Mouse (Mus musculus) liver, embryonic 14.5 days (tissue): Measurements from ENCODE around the gene Fnip2. TPM values are rescaled to one million over a fixed set of nuclear protein-coding genes. Genes with fewer than 3 reads are reported as not detected.
A peak's percentile ranks its signal among the peaks of the same experiment; 100 is the strongest.

ENCODE experiments used
- ATAC-seq: fragments of 200-750 bp; cut with Nextera tagmentation; 2 replicates; pipeline ENCODE4 v1.8.0; 2017; ENCODE audit warnings: moderate number of reproducible peaks, mild to moderate bottlenecking, moderate library complexity; ENCODE audit not compliant: insufficient read depth
- DNase-seq, 3 experiments: peaks; one replicate each; pipeline ENCODE4 v3.0.0-alpha.2; 2012 to 2013; ENCODE audit warnings: low read depth in 3 of 3, low spot score in 3 of 3
- H3K27ac ChIP-seq: fragments of 300-500 bp; sonication (generic); 2 replicates; pipeline ENCODE4 v1.5.1; 2014; ENCODE audit warnings: moderate library complexity, mild to moderate bottlenecking, control low read depth, inconsistent platforms
- H3K27me3 ChIP-seq: fragments of 300-500 bp; sonication (generic); 2 replicates; pipeline ENCODE4 v1.6.1; 2014; ENCODE audit warnings: mild to moderate bottlenecking, low read length, moderate library complexity; ENCODE audit not compliant: control insufficient read depth, insufficient read depth
- H3K36me3 ChIP-seq: fragments of 300-500 bp; sonication (generic); replicated peaks from 2 replicates; pipeline ENCODE4 v1.6.1; 2014; ENCODE audit warnings: low read depth; ENCODE audit not compliant: control insufficient read depth, insufficient read depth
- H3K4me1 ChIP-seq, 2 experiments: fragments of 200-500 bp in 1 of 2; fragments of 300-500 bp in 1 of 2; sonication (generic) in 1 of 2; replicated peaks; 2 replicates each; pipeline ENCODE4 v1.6.1; 2012 to 2014; ENCODE audit warnings: antibody characterized with exemption in 1 of 2, inconsistent platforms in 1 of 2, low read length in 1 of 2; ENCODE audit not compliant: control insufficient read depth in 2 of 2, insufficient read depth in 2 of 2
- H3K4me2 ChIP-seq: fragments of 300-500 bp; sonication (generic); 2 replicates; pipeline ENCODE4 v1.6.1; 2014; ENCODE audit warnings: low read depth, mild to moderate bottlenecking, control low read depth, moderate library complexity
- H3K4me3 ChIP-seq, 2 experiments: fragments of 200-500 bp in 1 of 2; fragments of 300-500 bp in 1 of 2; sonication (generic) in 1 of 2; 2 replicates each; pipeline ENCODE4 v1.5.1; 2012 to 2014; ENCODE audit warnings: low read depth in 2 of 2, low read length in 2 of 2, mild to moderate bottlenecking in 2 of 2, control low read depth in 1 of 2, inconsistent platforms in 1 of 2, moderate library complexity in 1 of 2; ENCODE audit not compliant: insufficient read depth in 1 of 2
- H3K9ac ChIP-seq: fragments of 300-500 bp; sonication (generic); replicated peaks from 2 replicates; pipeline ENCODE4 v1.6.1; 2014; ENCODE audit warnings: mild to moderate bottlenecking, control low read depth, moderate library complexity
- H3K9me3 ChIP-seq: fragments of 300-500 bp; sonication (generic); 2 replicates; pipeline ENCODE4 v1.6.1; 2016; ENCODE audit warnings: low read length, mixed read lengths; ENCODE audit not compliant: control insufficient read depth
- CTCF ChIP-seq: IDR thresholded peaks from 2 replicates; pipeline ENCODE4 v1.5.1; 2016; ENCODE audit warnings: antibody characterized with exemption, low read depth, control low read depth
- EP300 ChIP-seq: IDR thresholded peaks from 2 replicates; pipeline ENCODE4 v1.6.1; 2016; ENCODE audit warnings: antibody characterized with exemption, low read depth
- WGBS: fragments of 180-500 bp; shearing (Covaris S2); extraction: QIAGEN DNeasy Blood & Tissue Kit; methylation state at CpG from one replicate; pipeline ENCODE4 v1.1.7; 2014; ENCODE audit not compliant: insufficient replicate concordance; 5-methylcytosine and 5-hydroxymethylcytosine counted together
- polyA plus RNA-seq, 2 experiments: library from polyadenylated mRNA; depleted of rRNA in 1 of 2; stranded (reverse) in 1 of 2; unstranded in 1 of 2; fragments of >200 nt; fragmentation: Nextera tagmentation in 1 of 2; extraction: Ambion mirVana in 1 of 2; gene quantifications; 2 replicates each; pipeline versions ENCODE4 v1.2.1 to v1.2.3; 2012 to 2014

Gene Fnip2
- polyA plus RNA-seq, 2 experiments: 3.5 to 5.9 TPM

DNA sequence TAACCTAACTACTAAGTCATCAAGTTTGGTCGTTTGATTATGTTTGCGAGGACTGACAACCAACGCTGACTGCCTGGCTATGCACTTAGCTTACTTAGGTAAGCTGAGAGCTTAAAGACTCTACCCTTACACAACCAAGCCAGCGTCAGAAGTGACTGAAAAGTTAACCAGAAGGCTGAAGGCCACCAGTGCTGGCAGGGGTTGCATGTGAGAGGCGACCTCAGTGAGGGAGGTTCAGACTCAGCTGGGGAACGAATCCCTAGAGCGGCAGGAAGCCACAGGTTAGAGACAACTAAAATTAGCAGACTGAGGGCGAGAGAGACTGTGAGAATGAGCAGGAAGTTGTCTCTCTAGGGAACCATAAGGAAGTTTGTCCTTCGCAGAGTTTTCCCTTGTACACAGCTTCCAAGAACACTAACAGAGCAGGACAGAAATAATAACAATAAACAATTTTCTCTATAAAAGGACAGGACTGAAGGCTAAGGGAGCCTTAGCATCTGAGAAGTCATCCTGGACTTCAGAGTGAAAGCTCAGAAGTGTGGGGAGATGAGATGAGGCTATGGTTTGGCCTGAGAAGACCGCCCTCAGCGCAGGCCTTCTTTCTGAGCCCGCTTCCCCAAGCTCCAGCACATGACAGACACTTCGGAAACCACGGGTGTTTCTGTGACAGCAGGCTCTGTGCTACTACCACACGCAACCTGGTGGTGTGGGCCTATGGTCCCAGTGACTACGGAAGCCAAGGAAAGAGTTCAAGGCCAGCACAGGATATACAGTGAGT lies 83.1 kb downstream of the Fnip2 start:
- H3K4me3 ChIP-seq: no peak overlapping the region
- no peak overlapping the region for H3K9ac ChIP-seq
- no peaks in the 10 kb centered on the region for H3K9me3 ChIP-seq
- H3K4me1 ChIP-seq: no peaks in the 10 kb centered on the region; a peak in 1 of 4 replicates
- DNase-seq: no peak
- WGBS: 62% methylated on average over 16 of the region's 16 CpGs
- peaks cover 46% of the 10 kb centered on the region for H3K36me3 ChIP-seq
- no peak overlapping the region for H3K27ac ChIP-seq
- no peaks in the 10 kb centered on the region for H3K27me3 ChIP-seq
- TF ChIP-seq CTCF (no peak), EP300 (no peak)
- ATAC-seq: no peak
- no peak overlapping the region for H3K4me2 ChIP-seq

DNA sequence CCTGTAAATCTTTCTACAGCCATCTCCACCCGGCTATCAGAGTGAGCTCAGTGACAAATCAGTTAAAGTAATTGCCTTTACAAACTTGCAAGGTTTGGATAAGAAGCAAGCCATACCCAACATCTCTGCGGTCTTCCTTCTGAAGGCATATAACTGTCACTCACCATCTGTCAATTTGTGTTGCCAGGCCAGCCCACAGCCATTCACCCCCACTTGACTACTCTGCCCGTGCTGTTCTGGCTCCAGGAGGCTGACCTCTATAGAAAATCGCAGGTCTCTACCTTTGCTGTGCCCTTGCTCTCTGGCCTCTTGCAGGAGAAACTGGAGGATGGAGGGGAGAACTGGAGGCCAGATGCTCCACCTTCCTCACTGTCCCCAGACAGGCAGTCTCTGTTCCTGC lies 88.7 kb downstream of the Fnip2 start:
- H3K9me3 ChIP-seq: no peaks in the 10 kb centered on the region
- H3K27ac ChIP-seq: no peak overlapping the region
- no peaks in the 10 kb centered on the region for H3K27me3 ChIP-seq
- no peak overlapping the region for H3K4me3 ChIP-seq
- whole genome bisulfite sequencing: 37% methylated on average over 4 of the region's 4 CpGs
- no peak for TF ChIP-seq CTCF
- no peak for TF ChIP-seq EP300
- H3K36me3 ChIP-seq: peaks cover 54% of the 10 kb centered on the region
- no peak overlapping the region for H3K4me2 ChIP-seq
- H3K4me1 ChIP-seq: peaks cover 0 to 8% of the 10 kb centered on the region in 2 experiments; a peak in 3 of 4 replicates
- H3K9ac ChIP-seq: no peak overlapping the region
- DNase-seq: no peak
- ATAC-seq: peak; percentile 30; the same call in 1 of the 2 replicates

DNA sequence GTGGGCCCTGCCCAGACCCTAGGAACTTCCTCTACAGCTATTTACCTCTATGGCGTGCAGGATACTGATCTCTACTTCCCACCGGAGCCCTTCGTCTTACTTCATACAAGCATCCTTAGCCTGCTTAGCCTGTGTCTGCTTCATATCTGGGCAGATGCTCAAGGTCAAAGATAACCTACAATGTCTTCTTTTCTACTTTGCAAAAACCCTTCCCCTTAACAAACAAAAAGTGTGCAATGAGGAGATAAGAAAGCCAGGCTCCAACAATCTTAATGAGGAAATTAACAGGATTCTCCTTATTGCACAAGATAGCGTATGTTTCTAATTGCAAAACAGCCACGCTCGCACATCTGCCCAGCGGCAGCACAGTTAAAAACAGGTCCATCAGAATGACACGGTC lies 89.2 kb downstream of the Fnip2 start:
- DNase-seq (peak; percentile 20 to 36 (median 22)), ATAC-seq (peak; percentile 62)
- TF ChIP-seq CTCF: no peak
- peak; percentile 66 for TF ChIP-seq EP300
- Histone ChIP-seq H3K4me3 (no peak overlapping the region), H3K27ac (no peak overlapping the region), H3K27me3 (no peaks in the 10 kb centered on the region), H3K9ac (no peak overlapping the region), H3K36me3 (peaks cover 55% of the 10 kb centered on the region), H3K4me1 (peaks cover 0 to 8% of the 10 kb centered on the region in 2 experiments; a peak in 3 of 4 replicates), H3K9me3 (no peaks in the 10 kb centered on the region), H3K4me2 (no peak overlapping the region)
- 16% methylated on average over 8 of the region's 8 CpGs for WGBS

DNA sequence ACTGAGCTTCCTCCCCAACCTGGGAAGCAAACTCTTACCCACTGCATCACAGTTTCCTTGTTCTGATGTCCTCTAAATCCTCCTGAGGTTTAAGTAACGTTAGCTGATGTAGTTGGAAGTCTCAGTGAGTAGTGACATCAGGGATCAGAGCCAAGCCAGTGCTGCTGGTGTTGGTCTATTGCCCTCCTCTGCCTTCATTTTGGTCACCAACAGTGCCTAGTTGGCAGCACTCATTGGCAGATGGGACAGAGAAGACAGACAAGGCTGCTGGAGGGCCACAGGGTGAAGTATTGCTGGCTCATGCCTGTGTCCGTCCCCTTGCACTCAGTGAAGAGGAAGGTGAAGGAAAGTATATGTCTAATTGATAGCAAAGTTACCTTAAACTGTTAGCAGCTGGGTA lies 91.6 kb downstream of the Fnip2 start:
- Histone ChIP-seq H3K27me3 (no peaks in the 10 kb centered on the region), H3K27ac (no peak overlapping the region), H3K36me3 (peaks cover 45% of the 10 kb centered on the region), H3K4me3 (no peak overlapping the region), H3K9me3 (no peaks in the 10 kb centered on the region), H3K9ac (no peak overlapping the region), H3K4me2 (no peak overlapping the region), H3K4me1 (peaks cover 0 to 8% of the 10 kb centered on the region in 2 experiments; a peak in 3 of 4 replicates)
- no peak for DNase-seq
- ATAC-seq: no peak
- TF ChIP-seq EP300 (no peak), CTCF (no peak)
- WGBS: 76% methylated on average over 2 of the region's 2 CpGs

DNA sequence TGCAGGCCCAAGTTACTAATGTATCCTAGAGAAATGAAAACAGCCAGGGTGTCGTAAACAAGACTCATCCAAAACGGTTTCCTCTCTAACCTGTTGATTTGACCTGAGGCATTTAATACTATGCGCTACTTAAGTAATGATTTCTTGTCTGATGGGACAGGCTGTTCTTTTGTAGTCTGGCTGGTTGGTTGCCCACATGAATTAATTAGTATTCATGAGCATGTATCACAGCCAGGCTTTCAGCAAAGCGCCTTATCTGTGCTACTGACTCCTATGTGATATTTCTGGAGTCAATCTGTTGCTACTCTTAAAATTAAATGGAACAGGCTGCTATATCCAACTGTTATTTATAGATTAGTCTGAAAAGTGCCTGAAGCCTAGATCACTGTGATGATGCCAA lies 92.7 kb downstream of the Fnip2 start:
- Histone ChIP-seq H3K27me3 (no peaks in the 10 kb centered on the region), H3K4me3 (no peak overlapping the region), H3K9ac (no peak overlapping the region), H3K27ac (no peak overlapping the region), H3K9me3 (no peaks in the 10 kb centered on the region), H3K4me2 (no peak overlapping the region), H3K36me3 (peaks cover 38% of the 10 kb centered on the region), H3K4me1 (peaks cover 0 to 8% of the 10 kb centered on the region in 2 experiments; a peak in 3 of 4 replicates)
- DNase-seq: no peak
- 83% methylated on average over 4 of the region's 4 CpGs for WGBS
- no peak for ATAC-seq
- TF ChIP-seq EP300 (no peak), CTCF (no peak)
